Mouse (Mus musculus) stomach, embryonic 15.5 days (tissue): ENCODE measurements around the gene Npvf. TPM values are rescaled to one million over a fixed set of nuclear protein-coding genes. Genes with fewer than 3 reads are reported as not detected.

Source experiments
- ATAC-seq: fragments of 200-750 bp; cut with Nextera tagmentation; 2 replicates; pipeline ENCODE4 v1.8.0; 2017; ENCODE audit warnings: low read depth, moderate number of reproducible peaks, moderate TSS enrichment; ENCODE audit not compliant: insufficient read depth, low FRiP score
- H3K27ac ChIP-seq: fragments of 300-500 bp; sonication (generic); 2 replicates; pipeline ENCODE4 v1.5.1; 2015; ENCODE audit warnings: mild to moderate bottlenecking, inconsistent platforms
- H3K27me3 ChIP-seq: fragments of 300-500 bp; sonication (generic); replicated peaks from 2 replicates; pipeline ENCODE4 v1.6.1; 2015; ENCODE audit warnings: inconsistent platforms
- H3K36me3 ChIP-seq: fragments of 300-500 bp; sonication (generic); 2 replicates; pipeline ENCODE4 v1.6.1; 2015; ENCODE audit warnings: inconsistent platforms
- H3K4me1 ChIP-seq: fragments of 300-500 bp; sonication (generic); 2 replicates; pipeline ENCODE4 v1.6.1; 2015; ENCODE audit warnings: inconsistent platforms
- H3K4me2 ChIP-seq: fragments of 300-500 bp; sonication (generic); 2 replicates; pipeline ENCODE4 v1.6.1; 2015; ENCODE audit warnings: mild to moderate bottlenecking, inconsistent platforms
- H3K4me3 ChIP-seq: fragments of 300-500 bp; sonication (generic); replicated peaks from 2 replicates; pipeline ENCODE4 v1.5.1; 2015; ENCODE audit warnings: inconsistent platforms
- H3K9ac ChIP-seq: fragments of 300-500 bp; sonication (generic); 2 replicates; pipeline ENCODE4 v1.6.1; 2015; ENCODE audit warnings: inconsistent platforms
- H3K9me3 ChIP-seq: fragments of 300-500 bp; sonication (generic); 2 replicates; pipeline ENCODE4 v1.6.1; 2016; ENCODE audit warnings: inconsistent platforms
- WGBS: fragments of 180-500 bp; shearing (Covaris S2); methylation state at CpG from one replicate; pipeline ENCODE4 v1.1.7; 2015; 5-methylcytosine and 5-hydroxymethylcytosine counted together
- polyA plus RNA-seq: library from polyadenylated mRNA; unstranded; fragments of >200 nt; fragmentation: Nextera tagmentation; extraction: Ambion mirVana; gene quantifications from 2 replicates; pipeline ENCODE4 v1.2.1, GENCODE M21; 2015

The Npvf gene
- polyA plus RNA-seq = not detected in 2 replicates

GRCm38 (mm10) chr6:50654356-50654755 lies at the start of gene Npvf:
TSS of gene Npvf (minus strand) at chr6:50654439.
- 82% methylated on average over 4 of the region's 4 CpGs for WGBS
- no peak for ATAC-seq
- Histone ChIP-seq H3K4me2 (no peak within 1 kb of the TSS), H3K9ac (no peak within 1 kb of the TSS), H3K36me3 (no peaks in the 10 kb centered on the region), H3K27ac (no peak within 1 kb of the TSS), H3K9me3 (no peaks in the 10 kb centered on the region), H3K4me1 (no peaks in the 10 kb centered on the region), H3K4me3 (no peak within 1 kb of the TSS), H3K27me3 (no peaks in the 10 kb centered on the region)

DNA sequence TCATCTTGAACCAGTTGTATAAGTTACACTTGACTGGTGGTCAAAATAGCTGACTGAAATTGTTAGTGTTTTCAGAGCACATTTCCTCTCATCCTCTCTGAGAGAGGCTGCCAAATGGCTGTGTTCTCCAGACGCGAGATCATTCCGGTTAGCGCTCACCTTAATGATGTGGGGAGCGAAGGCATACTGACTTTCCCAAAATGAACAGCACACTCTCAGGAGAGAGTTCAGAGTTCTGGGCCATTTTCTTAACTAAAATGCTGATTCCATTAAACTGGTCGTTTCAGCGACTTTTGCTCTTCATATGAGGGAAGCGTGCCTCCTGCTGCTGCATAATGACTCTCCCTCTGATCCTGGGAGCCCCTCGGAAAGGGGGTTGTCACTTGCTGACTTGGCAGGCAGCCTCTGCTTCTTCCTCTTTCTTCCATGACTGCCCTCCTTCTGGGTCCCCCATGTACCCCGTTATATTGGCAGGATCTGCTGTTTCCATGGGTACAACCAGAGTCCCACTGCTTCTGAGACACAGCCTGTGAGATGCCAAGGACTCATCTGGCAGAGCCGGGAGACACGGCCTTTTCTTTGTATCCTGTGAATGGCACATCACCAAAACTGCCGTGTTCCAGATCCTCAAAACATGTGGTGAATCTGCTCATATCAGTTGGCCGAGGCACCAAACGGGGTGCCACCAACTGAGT lies 35.0 kb upstream of the Npvf start:
- ATAC-seq = no peak

GRCm38 (mm10) chr6:50684646-50685415 lies 30.6 kb upstream of the Npvf start:
- no peak overlapping the region for H3K9ac ChIP-seq
- ATAC-seq = peak; percentile 82
- 41% methylated on average over 7 of the region's 7 CpGs for WGBS

More for the DNA sequence above, 35.0 kb upstream of the Npvf start:
- peak overlapping the region; percentile 22; the same call in 1 of the 2 replicates for H3K27ac ChIP-seq
- no peak overlapping the region for H3K9ac ChIP-seq
- H3K9me3 ChIP-seq = no peaks in the 10 kb centered on the region
- no peaks in the 10 kb centered on the region for H3K4me1 ChIP-seq
- no peak overlapping the region for H3K4me3 ChIP-seq
- 57% methylated on average over 15 of the region's 15 CpGs for WGBS
- H3K4me2 ChIP-seq = no peak overlapping the region
- H3K27me3 ChIP-seq = no peaks in the 10 kb centered on the region
- H3K36me3 ChIP-seq = no peaks in the 10 kb centered on the region

GRCm38 (mm10) chr6:50681491-50681890 lies 27.3 kb upstream of the Npvf start:
- no peak for ATAC-seq
- Histone ChIP-seq H3K4me1 (0 out of 2 replicates have a peak, but pooled peaks cover 4% of the 10 kb centered on the region), H3K27ac (no peak overlapping the region), H3K9me3 (no peaks in the 10 kb centered on the region), H3K4me2 (no peak overlapping the region), H3K4me3 (no peak overlapping the region), H3K9ac (no peak overlapping the region), H3K36me3 (no peaks in the 10 kb centered on the region), H3K27me3 (peaks cover 3% of the 10 kb centered on the region; the same call in 1 of the 2 replicates)
- WGBS = 60% methylated on average over 5 of the region's 5 CpGs

More at GRCm38 (mm10) chr6:50684646-50685415, 30.6 kb upstream of the Npvf start:
- 0 out of 2 replicates have a peak, but pooled peaks cover 4% of the 10 kb centered on the region for H3K4me1 ChIP-seq
- no peak overlapping the region for H3K4me3 ChIP-seq
- H3K9me3 ChIP-seq = no peaks in the 10 kb centered on the region
- H3K27me3 ChIP-seq = peaks cover 3% of the 10 kb centered on the region; the same call in 1 of the 2 replicates
- H3K27ac ChIP-seq = peak overlapping the region; percentile 23; the same call in 1 of the 2 replicates
- H3K4me2 ChIP-seq = no peak overlapping the region
- H3K36me3 ChIP-seq = no peaks in the 10 kb centered on the region

- 58% methylated on average over 20 of the region's 20 CpGs for WGBS
- H3K4me3 ChIP-seq = no peak overlapping the region
- no peak for ATAC-seq
- H3K27me3 ChIP-seq = peaks cover 3% of the 10 kb centered on the region; the same call in 1 of the 2 replicates
- H3K36me3 ChIP-seq = no peaks in the 10 kb centered on the region
- H3K9me3 ChIP-seq = no peaks in the 10 kb centered on the region
- no peak overlapping the region for H3K27ac ChIP-seq
- 0 out of 2 replicates have a peak, but pooled peaks cover 4% of the 10 kb centered on the region for H3K4me1 ChIP-seq
- H3K9ac ChIP-seq = no peak overlapping the region
- H3K4me2 ChIP-seq = no peak overlapping the region
Observed at GRCm38 (mm10) chr6:50680224-50681215, 26.3 kb upstream of the Npvf start.

GRCm38 (mm10) chr6:50679486-50679828 lies 25.2 kb upstream of the Npvf start:
- ATAC-seq = no peak
- Histone ChIP-seq H3K27ac (no peak overlapping the region), H3K4me3 (no peak overlapping the region), H3K27me3 (peaks cover 3% of the 10 kb centered on the region; the same call in 1 of the 2 replicates), H3K36me3 (no peaks in the 10 kb centered on the region), H3K4me1 (0 out of 2 replicates have a peak, but pooled peaks cover 4% of the 10 kb centered on the region), H3K4me2 (no peak overlapping the region), H3K9me3 (no peaks in the 10 kb centered on the region), H3K9ac (no peak overlapping the region)
- WGBS = 86% methylated on average over 2 of the region's 2 CpGs

DNA sequence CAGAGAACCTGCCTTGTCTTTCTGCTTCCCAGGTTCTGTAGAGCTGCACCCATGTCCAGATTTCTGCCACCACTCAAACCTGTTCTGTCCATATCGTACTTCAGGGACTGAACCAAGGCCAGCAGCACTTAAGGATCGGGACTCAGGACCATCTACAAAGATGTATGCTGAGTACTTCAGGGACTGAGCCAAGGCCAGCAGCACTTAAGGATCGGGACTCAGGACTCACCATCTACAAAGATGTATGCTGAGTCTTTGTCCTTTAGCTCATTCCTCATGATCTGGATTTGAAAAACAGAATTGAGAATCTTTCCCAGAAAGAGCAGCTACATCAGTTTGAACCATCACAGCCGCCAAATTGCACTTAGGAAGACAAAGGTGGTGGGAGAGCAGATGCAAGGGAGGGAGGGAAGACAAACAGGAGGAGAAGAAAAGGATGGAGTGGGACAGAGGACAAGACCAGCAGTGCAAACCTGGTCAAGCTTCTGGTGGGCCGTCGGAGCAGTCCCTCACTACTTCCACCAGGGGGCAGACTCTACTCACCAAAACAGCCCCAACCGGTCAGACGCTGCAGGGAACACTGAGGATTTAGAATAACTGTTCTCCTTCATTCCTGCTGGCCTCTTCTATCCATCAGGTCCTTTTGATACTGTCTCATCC lies 24.7 kb upstream of the Npvf start:
- Histone ChIP-seq H3K36me3 (no peaks in the 10 kb centered on the region), H3K27me3 (peaks cover 3% of the 10 kb centered on the region; the same call in 1 of the 2 replicates), H3K9ac (no peak overlapping the region), H3K4me3 (no peak overlapping the region), H3K4me2 (no peak overlapping the region), H3K9me3 (no peaks in the 10 kb centered on the region), H3K27ac (no peak overlapping the region), H3K4me1 (0 out of 2 replicates have a peak, but pooled peaks cover 4% of the 10 kb centered on the region)
- peak; percentile 53; the same call in 1 of the 2 replicates for ATAC-seq
- 27% methylated on average over 8 of the region's 8 CpGs for WGBS

GRCm38 (mm10) chr6:50671191-50671590 lies 17.0 kb upstream of the Npvf start:
- no peak overlapping the region for H3K27ac ChIP-seq
- 80% methylated on average over 3 of the region's 3 CpGs for WGBS

DNA sequence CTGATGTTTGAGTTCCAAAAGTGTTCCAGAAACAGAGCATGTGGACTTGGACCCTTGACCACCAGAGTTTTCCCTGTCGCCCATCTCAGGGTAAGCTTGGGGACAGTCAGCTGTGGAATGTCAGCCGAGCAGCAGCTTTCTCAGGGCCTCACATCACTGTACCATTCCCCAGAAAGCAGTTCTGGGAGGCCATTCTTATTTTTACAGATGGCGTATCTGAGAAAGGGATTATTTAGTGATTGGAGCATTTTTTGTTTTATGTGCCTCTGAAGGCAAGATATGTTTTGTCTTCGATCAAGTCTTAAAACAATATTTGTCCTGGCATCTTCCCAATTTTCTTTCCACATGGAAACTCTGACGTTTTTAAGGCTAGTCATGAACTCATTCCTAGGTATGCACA lies 12.7 kb upstream of the Npvf start:
- 52% methylated on average over 5 of the region's 5 CpGs for WGBS
- peaks cover 11% of the 10 kb centered on the region; the same call in 1 of the 2 replicates for H3K4me1 ChIP-seq
- no peak for ATAC-seq
- no peak overlapping the region for H3K27ac ChIP-seq
- no peak overlapping the region for H3K4me3 ChIP-seq
- no peaks in the 10 kb centered on the region for H3K9me3 ChIP-seq
- no peaks in the 10 kb centered on the region for H3K27me3 ChIP-seq
- H3K36me3 ChIP-seq = no peaks in the 10 kb centered on the region
- H3K4me2 ChIP-seq = no peak overlapping the region
- H3K9ac ChIP-seq = no peak overlapping the region

More at GRCm38 (mm10) chr6:50671191-50671590, 17.0 kb upstream of the Npvf start:
- Histone ChIP-seq H3K9ac (no peak overlapping the region), H3K4me2 (no peak overlapping the region), H3K4me3 (no peak overlapping the region), H3K36me3 (no peaks in the 10 kb centered on the region), H3K27me3 (no peaks in the 10 kb centered on the region), H3K4me1 (0 out of 2 replicates have a peak, but pooled peaks cover 6% of the 10 kb centered on the region), H3K9me3 (no peaks in the 10 kb centered on the region)
- ATAC-seq = no peak

GRCm38 (mm10) chr6:50665020-50665419 lies 10.8 kb upstream of the Npvf start:
- Histone ChIP-seq H3K9me3 (no peaks in the 10 kb centered on the region), H3K4me1 (peaks cover 11% of the 10 kb centered on the region; the same call in 1 of the 2 replicates), H3K27me3 (no peaks in the 10 kb centered on the region), H3K9ac (no peak overlapping the region), H3K36me3 (no peaks in the 10 kb centered on the region), H3K27ac (no peak overlapping the region), H3K4me3 (no peak overlapping the region), H3K4me2 (no peak overlapping the region)
- WGBS = 57% methylated on average over 3 of the region's 3 CpGs
- ATAC-seq = peak; percentile 57
